Mouse (Mus musculus) kidney, embryonic 16.5 days (tissue): ENCODE results near the gene Blzf1. TPM values are rescaled to one million over a fixed set of nuclear protein-coding genes. Genes with fewer than 3 reads are reported as not detected.

Experiments
- ATAC-seq: fragments of 200-750 bp; cut with Nextera tagmentation; 2 replicates; pipeline ENCODE4 v1.8.0; 2017; ENCODE audit warnings: moderate TSS enrichment; ENCODE audit not compliant: low FRiP score, low TSS enrichment
- H3K27ac ChIP-seq: fragments of 300-500 bp; sonication (generic); 2 replicates; pipeline ENCODE4 v1.5.1; 2014; ENCODE audit warnings: low read length
- H3K27me3 ChIP-seq: fragments of 300-500 bp; sonication (generic); 2 replicates; pipeline ENCODE4 v1.6.1; 2014; ENCODE audit warnings: low read length, control low read depth, mixed read lengths; ENCODE audit not compliant: insufficient read depth
- H3K36me3 ChIP-seq: fragments of 300-500 bp; sonication (generic); 2 replicates; pipeline ENCODE4 v1.6.1; 2014; ENCODE audit warnings: low read length, control low read depth, mixed read lengths; ENCODE audit not compliant: insufficient read depth
- H3K4me1 ChIP-seq: fragments of 300-500 bp; sonication (generic); 2 replicates; pipeline ENCODE4 v1.6.1; 2014; ENCODE audit warnings: low read length, control low read depth, mixed read lengths; ENCODE audit not compliant: insufficient read depth
- H3K4me2 ChIP-seq: fragments of 300-500 bp; sonication (generic); replicated peaks from 2 replicates; pipeline ENCODE4 v1.6.1; 2014; ENCODE audit warnings: low read depth, low read length
- H3K4me3 ChIP-seq: fragments of 300-500 bp; sonication (generic); 2 replicates; pipeline ENCODE4 v1.5.1; 2014; ENCODE audit warnings: mild to moderate bottlenecking, low read length
- H3K9ac ChIP-seq: fragments of 300-500 bp; sonication (generic); replicated peaks from 2 replicates; pipeline ENCODE4 v1.6.1; 2014; ENCODE audit warnings: low read length
- H3K9me3 ChIP-seq: fragments of 300-500 bp; sonication (generic); 2 replicates; pipeline ENCODE4 v1.6.1; 2016; ENCODE audit warnings: low read length, control low read depth
- WGBS: fragments of 180-500 bp; shearing (Covaris S2); extraction: QIAGEN DNeasy Blood & Tissue Kit; methylation state at CpG from one replicate; pipeline ENCODE4 v1.1.7; 2014; 5-methylcytosine and 5-hydroxymethylcytosine counted together
- polyA plus RNA-seq: library from polyadenylated mRNA; unstranded; fragments of >200 nt; fragmentation: Nextera tagmentation; extraction: Ambion mirVana; gene quantifications from 2 replicates; pipeline ENCODE4 v1.2.1, GENCODE M21; 2015

The Blzf1 gene
- 31.0 and 31.8 TPM in 2 replicates for polyA plus RNA-seq

- Histone ChIP-seq H3K4me3 (peak within 1 kb of the TSS; percentile 88), H3K9ac (peak within 1 kb of the TSS; percentile 83), H3K36me3 (peaks cover 11% of the 10 kb centered on the region; the same call in 1 of the 2 replicates), H3K27ac (peak within 1 kb of the TSS; percentile 88), H3K9me3 (no peaks in the 10 kb centered on the region), H3K4me1 (peaks cover 10% of the 10 kb centered on the region), H3K27me3 (no peaks in the 10 kb centered on the region), H3K4me2 (peak within 1 kb of the TSS; percentile 73)
- ATAC-seq, result peak; percentile 99
- under 1% methylated on average over 35 of the region's 35 CpGs for WGBS
Measured at GRCm38 (mm10) chr1:164307124-164307751, at the start of gene Blzf1. Gene Blzf1 (minus strand): TSS chr1:164307489.

GRCm38 (mm10) chr1:164353443-164353842 lies 46.2 kb upstream of the Blzf1 start:
- ATAC-seq, result no peak
- no peaks in the 10 kb centered on the region for H3K9me3 ChIP-seq
- no peaks in the 10 kb centered on the region for H3K4me1 ChIP-seq
- H3K36me3 ChIP-seq, result peaks cover 6% of the 10 kb centered on the region; the same call in 1 of the 2 replicates
- H3K27me3 ChIP-seq, result no peaks in the 10 kb centered on the region
- no peak overlapping the region for H3K4me3 ChIP-seq
- 95% methylated on average over 3 of the region's 3 CpGs for WGBS
- no peak overlapping the region for H3K27ac ChIP-seq
- no peak overlapping the region for H3K4me2 ChIP-seq
- H3K9ac ChIP-seq, result no peak overlapping the region

- no peak overlapping the region for H3K27ac ChIP-seq
- WGBS, result 90% methylated on average over 3 of the region's 3 CpGs
- ATAC-seq, result no peak
Measured at GRCm38 (mm10) chr1:164342161-164342560, 34.9 kb upstream of the Blzf1 start.

GRCm38 (mm10) chr1:164335846-164336245 lies 28.6 kb upstream of the Blzf1 start:
- no peak overlapping the region for H3K4me3 ChIP-seq
- H3K27me3 ChIP-seq, result no peaks in the 10 kb centered on the region
- H3K9me3 ChIP-seq, result no peaks in the 10 kb centered on the region
- H3K9ac ChIP-seq, result no peak overlapping the region
- WGBS, result 85% methylated on average over 4 of the region's 4 CpGs
- no peak for ATAC-seq
- peaks cover 24% of the 10 kb centered on the region; the same call in 1 of the 2 replicates for H3K36me3 ChIP-seq
- no peaks in the 10 kb centered on the region for H3K4me1 ChIP-seq
- H3K4me2 ChIP-seq, result no peak overlapping the region
- no peak overlapping the region for H3K27ac ChIP-seq

More at GRCm38 (mm10) chr1:164342161-164342560, 34.9 kb upstream of the Blzf1 start:
- Histone ChIP-seq H3K9ac (no peak overlapping the region), H3K4me2 (no peak overlapping the region), H3K4me1 (no peaks in the 10 kb centered on the region), H3K4me3 (no peak overlapping the region), H3K27me3 (no peaks in the 10 kb centered on the region), H3K9me3 (0 out of 2 replicates have a peak, but pooled peaks cover 5% of the 10 kb centered on the region), H3K36me3 (peaks cover 18% of the 10 kb centered on the region)

- H3K4me3 ChIP-seq, result no peak overlapping the region
- no peaks in the 10 kb centered on the region for H3K4me1 ChIP-seq
- H3K36me3 ChIP-seq, result peaks cover 28% of the 10 kb centered on the region; the same call in 1 of the 2 replicates
- H3K27ac ChIP-seq, result no peak overlapping the region
- no peaks in the 10 kb centered on the region for H3K27me3 ChIP-seq
- no peak overlapping the region for H3K9ac ChIP-seq
- no peak for ATAC-seq
- 93% methylated on average over 3 of the region's 3 CpGs for WGBS
- no peaks in the 10 kb centered on the region for H3K9me3 ChIP-seq
- no peak overlapping the region for H3K4me2 ChIP-seq
Measured at GRCm38 (mm10) chr1:164335435-164335834, 28.1 kb upstream of the Blzf1 start.

GRCm38 (mm10) chr1:164332559-164332958 lies 25.3 kb upstream of the Blzf1 start:
- H3K36me3 ChIP-seq, result peaks cover 30% of the 10 kb centered on the region; the same call in 1 of the 2 replicates
- no peak overlapping the region for H3K4me3 ChIP-seq
- no peak overlapping the region for H3K4me2 ChIP-seq
- H3K27me3 ChIP-seq, result no peaks in the 10 kb centered on the region
- ATAC-seq, result no peak
- H3K9me3 ChIP-seq, result no peaks in the 10 kb centered on the region
- no peak overlapping the region for H3K27ac ChIP-seq
- 92% methylated on average over 11 of the region's 11 CpGs for WGBS
- no peaks in the 10 kb centered on the region for H3K4me1 ChIP-seq
- no peak overlapping the region for H3K9ac ChIP-seq

- 83% methylated on average over 7 of the region's 7 CpGs for WGBS
- no peak overlapping the region for H3K4me3 ChIP-seq
- no peak for ATAC-seq
Measured at GRCm38 (mm10) chr1:164327764-164328163, 20.5 kb upstream of the Blzf1 start.

GRCm38 (mm10) chr1:164326600-164327155 lies 19.4 kb upstream of the Blzf1 start:
- no peak overlapping the region for H3K4me2 ChIP-seq
- no peak overlapping the region for H3K4me3 ChIP-seq
- no peak overlapping the region for H3K9ac ChIP-seq
- H3K36me3 ChIP-seq, result 0 out of 2 replicates have a peak, but pooled peaks cover 8% of the 10 kb centered on the region
- H3K27ac ChIP-seq, result no peak overlapping the region
- H3K4me1 ChIP-seq, result no peaks in the 10 kb centered on the region
- H3K9me3 ChIP-seq, result no peaks in the 10 kb centered on the region
- peak; percentile 87 for ATAC-seq
- 56% methylated on average over 6 of the region's 6 CpGs for WGBS
- no peaks in the 10 kb centered on the region for H3K27me3 ChIP-seq

More at GRCm38 (mm10) chr1:164327764-164328163, 20.5 kb upstream of the Blzf1 start:
- Histone ChIP-seq H3K4me1 (no peaks in the 10 kb centered on the region), H3K4me2 (no peak overlapping the region), H3K36me3 (0 out of 2 replicates have a peak, but pooled peaks cover 11% of the 10 kb centered on the region), H3K27ac (no peak overlapping the region), H3K27me3 (no peaks in the 10 kb centered on the region), H3K9me3 (no peaks in the 10 kb centered on the region), H3K9ac (no peak overlapping the region)

GRCm38 (mm10) chr1:164324878-164325277 lies 17.6 kb upstream of the Blzf1 start:
- Histone ChIP-seq H3K9ac (no peak overlapping the region), H3K4me3 (no peak overlapping the region), H3K9me3 (no peaks in the 10 kb centered on the region), H3K36me3 (no peaks in the 10 kb centered on the region), H3K4me2 (no peak overlapping the region), H3K4me1 (peaks cover 3% of the 10 kb centered on the region; the same call in 1 of the 2 replicates), H3K27ac (no peak overlapping the region), H3K27me3 (no peaks in the 10 kb centered on the region)
- ATAC-seq, result no peak
- 65% methylated on average over 2 of the region's 2 CpGs for WGBS

- ATAC-seq, result no peak
- no peaks in the 10 kb centered on the region for H3K9me3 ChIP-seq
- WGBS, result 88% methylated on average over 4 of the region's 4 CpGs
Measured at GRCm38 (mm10) chr1:164324221-164324620, 16.9 kb upstream of the Blzf1 start.

More at GRCm38 (mm10) chr1:164324221-164324620, 16.9 kb upstream of the Blzf1 start:
- no peak overlapping the region for H3K4me3 ChIP-seq
- peaks cover 3% of the 10 kb centered on the region; the same call in 1 of the 2 replicates for H3K4me1 ChIP-seq
- no peak overlapping the region for H3K9ac ChIP-seq
- H3K36me3 ChIP-seq, result no peaks in the 10 kb centered on the region
- no peak overlapping the region for H3K4me2 ChIP-seq
- H3K27me3 ChIP-seq, result no peaks in the 10 kb centered on the region
- H3K27ac ChIP-seq, result no peak overlapping the region
